Mouse (Mus musculus): ENCODE data around the gene Mfsd4a. TPM values are rescaled to one million over a fixed set of nuclear protein-coding genes. Genes with fewer than 3 reads are reported as not detected.

The Mfsd4a gene
- polyA plus RNA-seq, 1 experiment from 2014 or later, result 8.5 TPM

GRCm38 (mm10) chr1:132038753-132039152 lies 29.1 kb downstream of the Mfsd4a start:
- H3K4me2 ChIP-seq, result no peak overlapping the region
- H3K36me3 ChIP-seq, result peaks cover 9% of the 10 kb centered on the region
- 64% methylated on average over 5 of the region's 5 CpGs for WGBS (ENCODE audit: insufficient replicate concordance)
- no peaks in the 10 kb centered on the region for H3K27me3 ChIP-seq (replicated peaks)
- no peak overlapping the region for H3K9ac ChIP-seq
- no peaks in the 10 kb centered on the region for H3K9me3 ChIP-seq (replicated peaks)
- H3K4me3 ChIP-seq, result no peak overlapping the region
- ATAC-seq, result no peak
- H3K4me1 ChIP-seq, result no peaks in the 10 kb centered on the region
- no peak overlapping the region for H3K27ac ChIP-seq

- 79% methylated on average over 3 of the region's 3 CpGs for WGBS (ENCODE audit: insufficient replicate concordance)
- ATAC-seq, result no peak
- Histone ChIP-seq H3K9me3 (replicated peaks) (no peaks in the 10 kb centered on the region), H3K4me2 (no peak overlapping the region), H3K4me1 (no peaks in the 10 kb centered on the region), H3K27me3 (replicated peaks) (no peaks in the 10 kb centered on the region), H3K4me3 (no peak overlapping the region), H3K9ac (no peak overlapping the region), H3K27ac (no peak overlapping the region), H3K36me3 (peaks cover 19% of the 10 kb centered on the region)
Observed at GRCm38 (mm10) chr1:132037746-132038145, 30.1 kb downstream of the Mfsd4a start.

- no peak overlapping the region for H3K4me2 ChIP-seq
- no peak overlapping the region for H3K27ac ChIP-seq
- peaks cover 67% of the 10 kb centered on the region for H3K36me3 ChIP-seq
- no peak overlapping the region for H3K9ac ChIP-seq
- H3K4me1 ChIP-seq, result peaks cover 19% of the 10 kb centered on the region
- 84% methylated on average over 7 of the region's 7 CpGs for WGBS (ENCODE audit: insufficient replicate concordance)
- ATAC-seq, result no peak
- no peaks in the 10 kb centered on the region for H3K9me3 ChIP-seq (replicated peaks)
- no peak overlapping the region for H3K4me3 ChIP-seq
- H3K27me3 ChIP-seq (replicated peaks), result no peaks in the 10 kb centered on the region
Observed at GRCm38 (mm10) chr1:132032172-132032571, 35.7 kb downstream of the Mfsd4a start.

- H3K9ac ChIP-seq, result no peak overlapping the region
- H3K4me2 ChIP-seq, result no peak overlapping the region
- H3K9me3 ChIP-seq (replicated peaks), result no peaks in the 10 kb centered on the region
- ATAC-seq, result no peak
- peaks cover 77% of the 10 kb centered on the region for H3K36me3 ChIP-seq
- peaks cover 35% of the 10 kb centered on the region for H3K4me1 ChIP-seq
- 72% methylated on average over 2 of the region's 2 CpGs for WGBS (ENCODE audit: insufficient replicate concordance)
- H3K27ac ChIP-seq, result no peak overlapping the region
- H3K4me3 ChIP-seq, result no peak overlapping the region
- no peaks in the 10 kb centered on the region for H3K27me3 ChIP-seq (replicated peaks)
Observed at GRCm38 (mm10) chr1:132030574-132030973, 37.3 kb downstream of the Mfsd4a start.

- WGBS (ENCODE audit: insufficient replicate concordance), result 92% methylated on average over 9 of the region's 9 CpGs
- Histone ChIP-seq H3K9ac (no peak overlapping the region), H3K36me3 (peaks cover 89% of the 10 kb centered on the region), H3K4me3 (no peak overlapping the region), H3K4me1 (peaks cover 35% of the 10 kb centered on the region), H3K9me3 (replicated peaks) (no peaks in the 10 kb centered on the region), H3K27ac (peak overlapping the region; percentile 85), H3K27me3 (replicated peaks) (no peaks in the 10 kb centered on the region), H3K4me2 (no peak overlapping the region)
- ATAC-seq, result no peak
Observed at GRCm38 (mm10) chr1:132028413-132028812, 39.4 kb downstream of the Mfsd4a start.

- Histone ChIP-seq H3K4me1 (peaks cover 35% of the 10 kb centered on the region), H3K9ac (no peak overlapping the region), H3K27me3 (replicated peaks) (no peaks in the 10 kb centered on the region), H3K27ac (peak overlapping the region; percentile 85), H3K9me3 (replicated peaks) (no peaks in the 10 kb centered on the region), H3K4me3 (no peak overlapping the region), H3K36me3 (peaks cover 89% of the 10 kb centered on the region), H3K4me2 (no peak overlapping the region)
- 87% methylated on average over 5 of the region's 5 CpGs for WGBS (ENCODE audit: insufficient replicate concordance)
- no peak for ATAC-seq
Observed at GRCm38 (mm10) chr1:132027978-132028377, 39.9 kb downstream of the Mfsd4a start.

GRCm38 (mm10) chr1:132026925-132027646 lies 40.8 kb downstream of the Mfsd4a start:
- peak overlapping the region; percentile 85 for H3K27ac ChIP-seq
- H3K9ac ChIP-seq, result peak overlapping the region; percentile 48; the same call in 1 of the 2 replicates
- no peaks in the 10 kb centered on the region for H3K27me3 ChIP-seq (replicated peaks)
- ATAC-seq, result peak; percentile 98
- H3K36me3 ChIP-seq, result peaks cover 90% of the 10 kb centered on the region
- no peaks in the 10 kb centered on the region for H3K9me3 ChIP-seq (replicated peaks)
- H3K4me2 ChIP-seq, result peak overlapping the region; percentile 58
- no peak overlapping the region for H3K4me3 ChIP-seq
- H3K4me1 ChIP-seq, result peaks cover 39% of the 10 kb centered on the region
- whole genome bisulfite sequencing (ENCODE audit: insufficient replicate concordance), result 73% methylated on average over 11 of the region's 11 CpGs

- no peak overlapping the region for H3K4me2 ChIP-seq
- no peak overlapping the region for H3K9ac ChIP-seq
- H3K9me3 ChIP-seq (replicated peaks), result no peaks in the 10 kb centered on the region
- peak overlapping the region; percentile 58; the same call in 1 of the 2 replicates for H3K27ac ChIP-seq
- 68% methylated on average over 3 of the region's 3 CpGs for WGBS (ENCODE audit: insufficient replicate concordance)
- no peak for ATAC-seq
- H3K4me1 ChIP-seq, result peaks cover 24% of the 10 kb centered on the region
- no peaks in the 10 kb centered on the region for H3K27me3 ChIP-seq (replicated peaks)
- peaks cover 89% of the 10 kb centered on the region for H3K36me3 ChIP-seq
- no peak overlapping the region for H3K4me3 ChIP-seq
Observed at GRCm38 (mm10) chr1:132022107-132022506, 45.8 kb downstream of the Mfsd4a start.

- Histone ChIP-seq H3K4me2 (no peak overlapping the region), H3K27me3 (replicated peaks) (no peaks in the 10 kb centered on the region), H3K36me3 (peaks cover 93% of the 10 kb centered on the region), H3K9me3 (replicated peaks) (no peaks in the 10 kb centered on the region), H3K9ac (no peak overlapping the region), H3K27ac (no peak overlapping the region), H3K4me3 (no peak overlapping the region), H3K4me1 (peaks cover 9% of the 10 kb centered on the region)
- 91% methylated on average over 7 of the region's 7 CpGs for WGBS (ENCODE audit: insufficient replicate concordance)
- ATAC-seq, result no peak
Observed at GRCm38 (mm10) chr1:132019876-132020275, 48.0 kb downstream of the Mfsd4a start.

- WGBS (ENCODE audit: insufficient replicate concordance), result 92% methylated on average over 1 of the region's 1 CpGs
- no peak overlapping the region for H3K27ac ChIP-seq
Observed at GRCm38 (mm10) chr1:132016691-132017090, 51.2 kb downstream of the Mfsd4a start.

GRCm38 (mm10) chr1:132014800-132015199 lies 53.1 kb downstream of the Mfsd4a start:
- Histone ChIP-seq H3K36me3 (peaks cover 58% of the 10 kb centered on the region), H3K9ac (no peak overlapping the region), H3K27me3 (replicated peaks) (no peaks in the 10 kb centered on the region), H3K4me3 (no peak overlapping the region), H3K9me3 (replicated peaks) (no peaks in the 10 kb centered on the region), H3K27ac (no peak overlapping the region), H3K4me2 (no peak overlapping the region), H3K4me1 (peaks cover 28% of the 10 kb centered on the region)
- ATAC-seq, result no peak
- 71% methylated on average over 1 of the region's 1 CpGs for WGBS (ENCODE audit: insufficient replicate concordance)

More at GRCm38 (mm10) chr1:132016691-132017090, 51.2 kb downstream of the Mfsd4a start:
- ATAC-seq, result no peak
- Histone ChIP-seq H3K4me1 (peaks cover 12% of the 10 kb centered on the region), H3K4me2 (no peak overlapping the region), H3K9ac (no peak overlapping the region), H3K9me3 (replicated peaks) (no peaks in the 10 kb centered on the region), H3K36me3 (peaks cover 74% of the 10 kb centered on the region), H3K4me3 (no peak overlapping the region), H3K27me3 (replicated peaks) (no peaks in the 10 kb centered on the region)

GRCm38 (mm10) chr1:132012861-132013260 lies 55.0 kb downstream of the Mfsd4a start:
- no peak overlapping the region for H3K4me3 ChIP-seq
- ATAC-seq, result no peak
- peaks cover 39% of the 10 kb centered on the region for H3K4me1 ChIP-seq
- no peak overlapping the region for H3K27ac ChIP-seq
- WGBS (ENCODE audit: insufficient replicate concordance), result 88% methylated on average over 8 of the region's 8 CpGs
- no peaks in the 10 kb centered on the region for H3K9me3 ChIP-seq (replicated peaks)
- H3K27me3 ChIP-seq (replicated peaks), result no peaks in the 10 kb centered on the region
- no peak overlapping the region for H3K9ac ChIP-seq
- peaks cover 38% of the 10 kb centered on the region for H3K36me3 ChIP-seq
- H3K4me2 ChIP-seq, result no peak overlapping the region
